Mouse (Mus musculus): ENCODE measurements around the gene Arhgap44.

Arhgap44 gene

DNA sequence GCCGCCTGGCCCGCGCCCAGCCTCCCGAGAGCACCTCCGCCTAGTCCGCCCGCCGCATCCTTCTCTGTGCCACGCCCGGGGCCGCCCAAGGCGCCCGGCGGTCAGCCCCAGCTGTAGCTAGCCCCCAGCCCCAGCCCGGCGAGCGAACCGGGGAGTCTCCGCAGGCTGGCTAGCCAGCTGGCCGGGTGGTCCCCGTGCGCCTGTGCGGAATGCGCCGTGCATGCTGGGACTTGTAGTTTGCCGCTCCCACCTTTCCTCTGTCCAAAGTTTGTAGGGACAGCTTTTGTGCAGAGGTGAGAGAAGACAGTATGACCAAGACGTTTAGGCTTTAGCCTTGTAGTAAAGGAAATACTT, at the start of gene Arhgap44:
Arhgap44 (minus strand) TSS at position 195 of the 354 bp plus-strand sequence.
- DNase-seq = no peak

DNA sequence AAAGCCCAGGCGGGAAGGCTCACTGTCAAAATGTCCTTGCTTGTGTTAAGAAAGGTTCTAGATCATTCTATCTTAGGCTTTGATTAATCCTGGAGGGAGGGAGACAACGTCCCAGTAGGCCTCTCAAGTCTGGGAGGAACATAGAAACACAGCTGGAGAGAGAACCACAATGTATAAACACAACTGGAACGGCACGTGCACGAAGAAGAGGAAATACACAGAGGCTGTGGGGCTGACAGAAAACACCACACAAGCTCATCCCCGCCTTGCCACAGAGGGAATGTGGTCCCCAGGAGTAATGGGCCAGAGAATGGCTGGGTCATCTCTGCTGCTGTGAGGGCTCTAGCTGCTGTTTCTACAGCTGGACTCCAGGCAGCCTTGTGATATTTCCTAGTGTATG, 48.9 kb upstream of the Arhgap44 start:
- DNase-seq = no peak

DNA sequence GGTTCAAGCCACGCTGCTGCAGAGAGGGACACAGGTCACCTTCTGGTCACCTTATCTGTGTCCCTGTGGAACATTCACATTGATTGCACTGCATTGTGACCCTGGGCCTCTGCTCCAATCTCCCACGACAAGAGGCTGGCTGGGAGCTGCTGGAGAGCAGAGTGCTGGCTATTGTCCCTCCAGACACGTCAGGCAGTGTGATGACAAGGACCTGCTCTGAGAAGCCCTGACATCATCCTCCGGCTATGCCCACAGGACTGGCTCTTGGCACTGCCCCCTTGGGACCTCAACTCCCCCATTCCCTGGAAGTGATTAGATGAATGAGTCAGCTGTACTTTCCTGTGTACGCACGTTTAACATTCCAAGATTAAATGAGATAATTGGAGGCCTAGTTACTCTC, 46.7 kb upstream of the Arhgap44 start:
- no peak for DNase-seq

DNA sequence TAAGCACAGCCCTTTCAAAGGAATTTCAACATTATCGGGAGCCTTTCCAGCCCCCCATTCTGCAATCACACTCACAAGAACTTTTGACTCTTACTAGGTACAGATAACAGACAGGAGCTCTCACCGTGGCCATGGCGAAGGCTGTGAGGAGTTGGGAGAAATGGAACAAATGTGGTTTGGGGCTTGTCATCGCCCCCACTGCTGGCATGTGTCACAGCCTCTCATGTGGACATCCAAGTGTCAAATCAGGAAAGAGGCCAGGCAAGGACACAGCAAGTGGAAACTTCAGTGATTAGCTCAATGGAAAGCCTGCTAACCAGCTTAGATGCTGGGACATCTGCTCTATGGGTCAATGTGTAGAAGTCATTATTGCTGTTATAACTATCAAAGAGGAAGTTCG, 42.5 kb upstream of the Arhgap44 start:
- no peak for DNase-seq

DNA sequence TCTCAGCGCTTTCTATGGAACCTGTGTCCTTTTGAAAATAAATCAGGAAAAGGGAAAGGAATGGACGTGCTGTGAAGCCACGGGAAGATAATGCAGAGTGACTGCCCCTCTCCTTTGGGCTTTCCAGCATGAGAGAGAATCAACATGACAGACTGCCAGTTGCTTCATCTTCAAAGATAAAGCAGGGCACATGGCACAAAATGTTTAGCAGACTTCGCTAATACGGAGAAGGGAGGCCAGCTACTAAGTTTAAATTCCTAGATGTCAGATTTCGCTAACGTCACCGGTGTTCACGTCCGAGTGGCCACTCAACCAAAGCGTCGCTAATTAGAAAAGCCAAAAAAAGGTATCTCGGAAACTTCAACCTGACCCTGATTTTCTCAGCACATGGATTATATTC, 41.9 kb upstream of the Arhgap44 start:
- DNase-seq = no peak

DNA sequence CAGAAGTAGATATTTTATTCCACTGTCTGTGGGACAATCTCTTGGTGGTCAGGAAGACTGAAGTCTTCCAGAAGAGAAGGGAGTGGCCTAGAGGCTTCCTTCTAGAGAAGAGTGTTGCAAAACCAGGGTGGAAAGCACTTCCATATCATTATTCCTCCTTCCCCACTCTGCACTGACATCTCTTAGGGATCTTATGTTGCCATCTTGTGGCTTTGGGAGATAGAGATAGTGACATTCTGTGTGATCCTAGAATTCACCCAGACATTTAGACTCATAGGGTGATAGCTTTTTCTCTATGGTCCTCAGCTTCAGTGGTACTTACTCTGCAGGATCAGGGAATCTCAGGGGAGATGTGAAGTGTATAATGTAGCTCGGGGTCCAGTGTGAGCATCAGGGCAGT, 40.3 kb upstream of the Arhgap44 start:
- DNase-seq = no peak

DNA sequence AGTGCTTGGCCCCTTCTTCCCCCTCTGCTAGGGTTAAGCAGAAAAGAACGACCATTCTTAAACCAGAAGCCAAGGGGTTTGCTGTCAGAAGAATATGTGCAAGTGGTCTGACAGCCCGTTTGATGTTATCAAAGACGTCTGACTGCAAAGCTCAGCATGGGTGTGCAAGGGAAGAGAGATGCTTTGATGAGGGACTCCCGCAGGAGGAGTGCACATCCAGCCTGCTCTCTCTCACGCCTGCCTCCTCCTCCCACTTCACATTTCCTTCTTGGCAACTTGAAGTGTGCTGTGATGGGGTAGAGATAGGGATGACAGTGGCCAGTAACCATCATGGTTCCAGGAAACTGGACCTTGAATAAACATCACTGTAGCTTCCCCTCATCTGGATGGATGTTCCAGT, 39.5 kb upstream of the Arhgap44 start:
- no peak for DNase-seq

DNA sequence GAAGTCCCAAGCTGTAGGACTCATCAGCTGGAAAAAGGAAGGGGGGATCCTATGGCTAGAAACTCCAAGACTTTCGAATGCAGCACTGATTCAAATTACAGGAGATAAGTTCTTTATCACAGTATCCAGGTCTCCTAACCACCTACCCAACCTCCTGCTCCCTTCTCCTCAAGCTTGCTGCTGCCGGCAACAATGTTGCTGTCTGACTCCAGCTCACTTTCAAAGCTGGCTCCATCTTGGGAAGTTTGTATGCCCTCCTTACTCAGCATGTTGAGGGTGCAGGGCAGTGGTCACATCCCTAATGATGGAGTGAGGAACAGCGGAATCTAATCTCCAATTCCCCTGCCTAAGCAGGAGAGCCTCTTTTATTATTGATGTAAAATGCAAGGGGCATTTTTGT, 35.3 kb upstream of the Arhgap44 start:
- DNase-seq = no peak

DNA sequence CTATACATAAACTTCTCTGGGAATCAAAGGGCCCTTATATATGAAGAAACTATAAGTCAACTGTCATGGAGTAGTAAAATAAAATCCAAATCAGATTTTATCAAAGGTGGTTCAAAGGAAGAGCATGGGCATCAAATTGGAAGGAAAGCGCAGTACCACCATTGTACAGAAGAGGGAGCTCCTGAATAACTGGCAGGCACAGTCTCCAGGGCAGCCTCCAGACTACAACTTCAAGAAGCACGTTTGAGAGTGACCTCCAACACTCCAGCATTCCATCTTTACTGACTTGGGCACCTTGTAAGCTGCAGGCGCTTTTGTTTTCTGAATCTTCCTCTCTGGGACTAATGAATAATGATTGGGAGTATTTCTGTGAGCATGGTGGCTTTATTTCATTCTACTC, 34.5 kb upstream of the Arhgap44 start:
- DNase-seq = no peak

DNA sequence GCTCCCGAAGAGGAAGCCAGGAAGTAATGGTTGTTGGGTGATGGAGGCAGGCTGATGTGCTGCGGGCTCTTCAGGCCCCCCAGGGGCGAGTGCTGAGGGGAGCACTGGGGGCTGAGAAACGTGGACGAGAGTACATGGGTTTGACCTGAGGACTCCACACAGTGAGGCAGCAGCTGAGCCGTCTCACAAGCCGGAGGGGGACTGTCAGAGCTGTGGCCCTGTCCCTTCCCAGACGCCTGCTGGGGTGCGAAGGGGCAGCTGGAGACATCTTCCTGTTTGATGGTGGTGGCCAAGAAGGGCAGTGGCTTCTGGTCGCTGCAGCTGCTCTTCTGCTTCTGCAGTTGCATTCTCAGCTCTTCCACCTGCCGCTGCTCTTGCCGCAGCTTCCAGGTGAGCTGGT, 24.2 kb upstream of the Arhgap44 start:
- DNase-seq = no peak

DNA sequence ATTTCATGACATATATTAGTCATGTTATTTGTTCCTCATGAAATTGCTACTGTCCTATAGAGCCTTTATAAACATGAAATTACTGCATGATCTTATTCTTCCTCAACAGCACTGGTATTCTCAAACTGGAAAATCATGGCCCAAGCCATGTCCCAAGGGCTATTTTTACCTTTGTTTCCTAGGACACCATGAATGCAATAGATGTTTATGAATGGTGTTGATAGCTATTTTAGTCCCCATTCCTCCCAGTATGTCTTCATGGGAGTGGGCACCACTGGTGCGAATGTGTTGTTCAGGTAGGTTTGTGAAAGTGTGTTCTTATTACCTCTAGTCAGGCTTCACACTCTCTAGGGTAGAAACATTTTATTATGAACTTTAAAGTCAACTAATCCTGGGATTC, 22.4 kb upstream of the Arhgap44 start:
- DNase-seq = no peak

DNA sequence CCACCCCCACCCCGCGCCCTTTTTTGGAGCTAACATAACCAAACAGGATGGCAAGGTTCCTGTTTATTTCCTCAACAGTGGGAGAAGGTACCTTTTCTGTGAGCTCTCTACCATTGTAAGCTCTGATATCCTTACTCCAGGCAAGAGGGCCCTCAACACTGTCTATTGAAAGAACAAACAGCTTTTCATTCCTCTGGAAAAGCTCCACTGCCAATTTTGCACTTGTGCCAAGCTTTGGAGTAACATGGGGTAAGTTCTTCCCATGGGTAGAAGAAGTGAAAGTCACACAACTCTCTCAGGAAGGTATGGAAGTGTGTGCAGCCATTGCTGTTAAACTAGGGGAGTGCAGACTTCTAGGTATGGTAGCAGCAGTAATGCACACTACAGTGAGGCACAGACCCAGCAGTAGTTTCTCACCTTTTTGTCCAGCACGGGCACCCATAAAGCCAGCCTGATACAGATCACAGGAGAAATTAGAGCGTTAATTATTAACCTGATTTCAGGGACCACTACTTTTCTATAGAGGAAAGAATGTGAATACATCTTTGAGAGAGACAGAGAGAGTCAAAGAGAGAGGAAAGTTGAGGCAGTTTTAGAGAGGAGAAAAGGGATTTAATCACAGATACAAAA, 7.5 kb upstream of the Arhgap44 start:
- DNase-seq = no peak

DNA sequence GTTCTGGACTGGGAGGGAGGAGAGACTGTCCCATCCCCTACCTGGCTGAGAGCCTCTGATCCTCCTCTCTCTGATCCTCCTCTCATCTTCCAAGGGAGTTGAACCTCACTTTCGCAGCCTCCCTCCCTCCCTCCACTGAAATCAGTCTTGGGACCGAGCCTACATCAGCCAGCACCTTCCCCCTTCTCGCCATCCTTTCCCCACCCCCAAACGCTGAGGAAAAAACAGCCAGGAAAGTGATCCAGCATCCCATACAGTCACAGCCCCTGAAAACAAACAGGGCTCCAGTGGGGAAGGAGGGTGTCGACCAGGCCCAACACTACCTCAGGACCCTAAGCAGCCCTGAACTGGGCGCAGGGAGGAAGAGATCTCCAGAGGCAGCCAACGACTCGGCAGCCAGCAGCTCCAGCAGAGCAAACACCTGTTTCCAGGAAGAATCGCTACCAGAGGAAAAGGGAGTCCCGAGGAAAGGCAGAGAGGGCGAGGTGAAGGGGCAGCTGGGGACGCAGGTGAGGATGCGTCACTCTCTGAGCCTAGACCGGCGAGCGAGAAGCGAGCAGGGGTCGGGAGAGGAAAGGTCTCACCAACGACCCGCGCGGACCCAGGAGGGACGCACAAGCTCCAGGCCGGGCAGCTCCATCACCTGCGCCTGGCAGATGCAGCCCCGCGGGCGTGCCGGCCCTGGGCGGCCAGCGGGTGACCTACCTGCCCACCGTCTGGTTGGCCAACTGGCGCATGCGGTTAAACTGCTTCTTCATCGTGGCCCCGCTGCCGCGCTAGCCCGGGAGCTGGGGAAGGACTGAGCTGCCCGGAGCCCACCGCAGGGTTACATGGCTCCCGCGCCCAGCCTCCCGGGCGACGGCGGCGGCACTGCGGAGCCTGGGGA, 637 bp downstream of the Arhgap44 start:
- DNase-seq = no peak

DNA sequence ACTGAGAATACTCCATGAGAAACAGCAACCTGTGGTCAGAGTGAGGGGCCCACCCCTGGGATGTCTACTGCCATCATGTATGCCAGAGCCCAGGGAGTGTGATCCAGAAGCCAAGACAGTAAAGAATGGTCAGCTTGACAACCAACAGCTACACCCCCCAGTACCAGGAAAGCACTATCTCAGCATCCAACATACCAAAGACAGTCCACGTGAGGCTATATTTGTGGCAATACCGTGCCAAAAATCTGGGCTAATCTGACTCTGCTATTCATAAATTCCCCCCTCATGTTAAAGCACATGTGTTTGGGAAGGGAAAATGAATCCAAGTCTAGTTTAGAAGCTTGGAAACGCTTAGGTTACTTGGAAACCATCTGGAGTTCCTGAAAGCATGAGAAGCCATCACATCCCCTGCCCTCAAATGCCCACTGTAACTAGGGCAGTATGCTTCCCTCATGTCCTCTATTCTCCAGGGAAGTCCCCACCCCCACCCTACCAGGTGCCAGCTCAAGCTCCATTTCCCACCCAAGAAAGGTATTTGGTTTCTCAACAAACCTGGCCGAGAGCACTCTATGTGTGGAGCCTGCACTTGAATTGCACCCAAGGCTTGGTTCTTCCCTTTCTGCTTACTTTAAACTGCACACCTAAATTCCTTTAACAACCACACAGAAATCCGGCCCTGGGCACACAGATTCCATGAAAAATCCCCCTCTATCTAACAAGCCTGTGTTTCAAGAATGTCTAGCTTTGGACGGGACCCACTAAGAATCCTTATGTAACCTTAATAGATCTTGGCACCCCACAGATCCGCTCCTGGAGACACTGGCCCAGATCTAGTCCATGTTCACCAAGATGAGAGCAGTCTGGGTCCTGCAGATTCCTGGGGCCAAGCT, 1.5 kb downstream of the Arhgap44 start:
- DNase-seq = no peak

DNA sequence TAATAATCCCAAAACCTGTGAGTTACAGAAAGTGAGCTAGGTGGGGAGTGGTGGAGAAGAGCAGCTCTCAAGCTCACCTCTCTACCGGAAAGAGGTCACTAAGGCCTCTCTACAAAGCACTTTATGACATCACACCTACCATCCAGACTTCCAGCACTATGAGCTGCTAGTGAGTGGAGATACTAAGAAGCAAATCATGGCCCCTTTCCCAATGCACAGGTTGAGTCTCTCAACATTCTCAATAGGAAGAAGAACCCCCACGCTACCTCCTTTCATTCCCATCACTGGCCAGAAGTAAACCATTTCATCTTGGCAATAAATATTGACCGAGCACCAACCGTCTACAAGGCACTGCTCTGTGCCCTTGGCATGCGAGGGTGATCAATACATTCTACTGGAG, 3.0 kb downstream of the Arhgap44 start, which contains the start of gene 1700086D15Rik:
1700086D15Rik (minus strand) TSS at position 101 of the 400 bp plus-strand sequence.
- no peak for DNase-seq

DNA sequence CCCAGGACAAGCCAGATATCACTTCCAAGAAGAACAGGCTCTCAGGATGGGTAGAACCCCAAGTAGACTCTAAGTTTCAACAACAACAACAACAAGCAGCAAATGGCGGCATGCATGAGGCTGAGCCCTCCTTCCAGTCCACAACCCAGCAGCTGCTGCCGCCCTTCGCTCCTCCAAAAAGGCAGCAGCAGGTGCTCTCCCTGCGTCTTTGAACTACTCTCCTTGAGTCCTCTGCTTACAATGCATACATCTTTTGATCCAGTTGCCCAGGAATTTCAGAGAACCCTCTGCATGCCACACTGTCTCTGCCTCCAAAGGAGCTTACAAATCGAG, 4.1 kb downstream of the Arhgap44 start:
- no peak for DNase-seq

DNA sequence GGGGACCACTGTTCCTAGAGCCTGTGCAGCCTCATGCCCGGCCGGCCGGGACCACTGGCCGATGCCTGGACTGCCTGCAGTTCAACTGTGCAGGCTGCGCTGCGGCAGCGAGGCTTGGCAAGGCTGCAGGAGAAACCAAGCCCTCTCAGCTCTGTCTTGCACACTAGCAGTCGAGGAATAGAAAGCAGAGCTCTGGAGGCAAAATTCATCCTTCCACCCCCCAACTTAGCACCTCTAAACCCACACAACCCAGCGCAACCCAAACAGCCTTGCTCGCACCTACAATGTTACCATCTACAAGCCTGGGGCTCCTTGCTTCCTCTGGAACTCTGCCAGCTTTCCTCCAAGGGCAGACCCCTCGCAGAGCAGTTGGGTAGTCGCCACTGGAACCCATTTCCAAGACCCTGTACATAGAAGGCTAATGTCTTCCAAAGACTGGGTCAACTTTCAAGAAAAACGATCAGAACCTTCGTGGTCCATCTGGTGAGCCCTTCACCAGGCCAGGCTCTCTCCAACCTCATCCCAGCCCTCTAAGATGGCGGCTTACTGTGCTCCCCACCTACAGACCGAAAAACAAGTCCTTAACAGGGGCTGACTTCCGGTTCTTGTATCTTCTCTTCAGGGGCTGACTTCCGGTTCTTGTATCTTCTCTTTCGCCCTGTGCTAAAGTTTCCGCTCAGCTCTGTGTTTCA, 4.6 kb downstream of the Arhgap44 start:
- no peak for DNase-seq

DNA sequence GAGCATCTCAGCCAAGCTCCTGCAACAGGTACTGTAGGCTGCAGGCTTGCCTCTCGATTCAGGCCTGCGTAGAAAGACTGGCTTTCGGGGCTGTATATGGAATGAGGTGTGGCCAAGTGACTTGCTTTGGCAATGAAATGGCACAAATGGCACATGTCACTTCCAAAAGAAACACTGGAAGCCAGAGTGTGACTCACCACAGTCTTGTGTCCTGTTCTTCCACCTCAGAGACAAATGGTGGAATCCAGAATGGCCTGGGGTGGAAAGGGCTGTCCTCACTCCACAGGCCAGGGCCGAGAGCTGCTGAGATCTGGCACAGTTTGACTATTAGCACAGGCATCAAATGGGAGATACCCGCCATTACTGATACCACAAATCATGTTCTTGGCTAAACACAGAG, 9.8 kb downstream of the Arhgap44 start:
- DNase-seq = no peak

DNA sequence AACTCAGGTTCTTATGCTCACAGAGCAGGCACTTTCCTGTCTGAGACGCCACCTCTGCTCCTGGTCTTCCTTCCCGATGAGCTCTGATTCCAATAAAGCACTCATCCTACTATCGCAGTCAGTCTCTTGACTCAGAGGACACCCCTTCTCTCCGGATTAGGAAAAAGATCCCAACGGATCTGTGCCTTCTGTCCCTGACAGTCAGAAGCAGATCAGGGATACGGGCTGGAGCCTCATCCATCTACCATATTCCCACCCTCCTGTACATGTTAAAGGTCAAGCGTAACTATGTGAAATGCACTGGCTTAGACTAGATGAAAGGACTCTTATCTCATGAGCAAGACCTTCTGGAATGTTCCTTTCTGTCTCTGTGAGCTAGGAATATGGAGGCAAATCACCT, 14.3 kb downstream of the Arhgap44 start:
- DNase-seq = no peak

DNA sequence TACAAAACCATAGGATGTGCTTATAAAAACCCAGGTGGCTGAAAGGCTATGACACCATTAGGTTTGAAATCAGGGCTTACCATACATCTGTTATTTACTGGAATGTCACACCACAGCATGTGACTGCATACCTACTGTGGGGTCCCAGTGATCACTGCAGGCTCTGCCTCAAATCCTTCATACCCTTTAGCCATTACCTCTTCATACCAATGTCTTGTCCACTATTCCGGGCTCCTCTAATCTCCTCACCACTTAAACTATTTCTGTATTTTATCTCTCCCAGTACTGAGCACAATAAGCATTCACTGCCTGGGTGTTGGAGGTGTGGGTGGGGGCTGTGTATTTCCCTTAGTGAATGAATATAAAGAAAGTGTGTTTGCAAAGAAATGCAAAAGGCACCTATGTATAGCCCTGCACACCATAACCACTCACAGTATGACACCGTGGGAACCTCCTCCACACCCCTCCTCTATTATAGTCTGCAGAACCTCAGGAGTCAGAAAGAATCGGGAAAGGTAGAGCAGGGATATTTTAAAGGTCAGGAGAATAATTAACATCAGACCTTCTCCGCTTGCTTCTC, 19.8 kb downstream of the Arhgap44 start:
- DNase-seq = no peak

DNA sequence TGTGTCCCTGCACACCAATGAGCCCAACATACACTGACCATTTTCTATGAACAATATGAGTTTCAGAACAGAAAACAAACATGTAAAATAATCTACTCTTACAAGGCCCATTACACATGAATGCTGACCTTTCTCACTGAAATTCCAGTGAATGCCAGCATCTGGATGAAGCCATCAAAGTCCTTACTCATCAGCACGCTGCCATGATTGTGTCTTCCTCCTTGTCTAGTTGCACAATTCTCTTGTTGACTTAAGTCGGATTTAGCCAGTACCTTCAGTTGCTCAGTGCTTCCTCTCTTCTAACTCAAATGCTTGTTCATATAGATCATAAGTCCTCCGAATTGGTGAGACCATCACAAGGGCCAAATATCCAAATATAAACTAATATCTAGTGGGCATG, 23.7 kb downstream of the Arhgap44 start:
- DNase-seq = no peak

DNA sequence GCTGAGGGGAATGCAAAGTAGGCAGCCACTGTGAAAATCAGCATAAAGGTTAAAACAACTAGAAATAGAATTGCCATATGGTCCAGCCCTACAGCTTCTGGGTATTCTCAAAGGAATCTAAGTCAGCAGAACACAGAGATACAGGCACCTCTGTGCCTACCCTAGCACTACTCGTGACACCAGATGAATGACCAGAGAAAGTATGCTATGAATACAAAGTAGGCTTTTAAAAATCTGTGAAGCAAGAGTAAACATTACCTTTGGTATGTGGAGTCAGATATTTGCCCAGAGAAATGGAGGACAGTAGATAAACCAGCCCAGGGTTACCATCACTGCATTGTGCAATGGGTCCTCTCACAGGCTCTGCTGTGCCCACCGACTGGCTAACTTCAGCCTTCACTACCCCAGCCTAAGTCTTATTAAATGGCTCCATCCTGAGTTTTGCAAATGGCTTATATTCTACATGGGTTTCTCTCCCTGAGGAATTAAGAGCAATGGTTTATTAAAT, 25.6 kb downstream of the Arhgap44 start:
- DNase-seq = no peak
